In the genomic region with DNA sequence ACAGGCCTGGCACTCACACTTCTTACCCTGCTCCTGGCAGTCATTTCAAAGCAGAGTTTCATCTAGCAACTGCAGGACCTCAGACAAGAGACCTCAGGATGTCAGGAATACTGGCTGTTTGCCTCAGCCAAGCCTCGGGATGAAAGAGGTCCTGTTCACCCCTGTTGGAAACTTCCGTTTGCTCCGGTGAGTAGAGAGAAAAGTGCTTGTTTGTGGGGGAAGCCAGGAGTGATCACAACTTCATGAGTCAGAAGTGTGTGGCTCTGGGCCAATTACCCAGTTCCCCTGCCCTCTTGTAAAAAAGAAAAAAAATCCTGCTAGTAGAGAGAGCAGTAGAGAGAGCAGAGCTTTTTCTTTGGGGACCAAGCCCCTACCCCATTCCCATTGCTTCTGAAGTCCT, we compare ENCODE assay signal across 8 mouse cellular contexts.
DNase-seq lines count a peak whose midpoint lies in the region; ATAC-seq lines count a peak whose summit lies in the region.

No protein-coding gene starts in this region.

- peak; percentile 12 to 16 for DNase-seq in heart, postnatal 10 days
- DNase-seq in heart, adult 11 months: no peak
- peak; percentile 2 for DNase-seq in urinary bladder, postnatal 25 days (ENCODE audit: low spot score)
- no peak for DNase-seq in urinary bladder, adult 18-20 months (ENCODE audit: low spot score in 2 of 2)
- DNase-seq in kidney, postnatal 4 days: peak; percentile 7 to 13
- peak; percentile 43 for DNase-seq in right cerebral cortex, postnatal 4 days

- ATAC-seq in inflammation-experienced regulatory T-cells, adult 6 months: no peak
- no peak for ATAC-seq in erythroid progenitor cell, adult 5-6 weeks (replicated peaks; ENCODE audit: low FRiP score, poor library complexity, severe bottlenecking)

- intact Hi-C loops in heart, postnatal 10 days (cut with DNase I): no loop called here

Comparison
In these comparisons a context has a peak if more than half of its experiments do, and no peak if none do; other contexts are left out.
1. DNase-seq: peak in heart, postnatal 10 days (2 of 2), urinary bladder, postnatal 25 days (single experiment), kidney, postnatal 4 days (2 of 2) and right cerebral cortex, postnatal 4 days (single experiment); none in heart, adult 11 months (single experiment) and urinary bladder, adult 18-20 months (0 of 2).